Mouse (Mus musculus) spleen, adult 2 months (tissue): ENCODE results near the gene Disp3.

Source experiments
- CTCF ChIP-seq: fragments of 200-500 bp; IDR thresholded peaks from 2 replicates; pipeline ENCODE4 v1.5.1; 2011; ENCODE audit warnings: mild to moderate bottlenecking, inconsistent platforms; ENCODE audit not compliant: insufficient read depth, insufficient read length, insufficient replicate concordance; ENCODE audit errors: extremely low read depth
- POLR2A ChIP-seq: fragments of 200-500 bp; IDR thresholded peaks from 2 replicates; pipeline ENCODE4 v1.6.1; 2011; ENCODE audit warnings: low read depth, low read length, inconsistent platforms

DNA sequence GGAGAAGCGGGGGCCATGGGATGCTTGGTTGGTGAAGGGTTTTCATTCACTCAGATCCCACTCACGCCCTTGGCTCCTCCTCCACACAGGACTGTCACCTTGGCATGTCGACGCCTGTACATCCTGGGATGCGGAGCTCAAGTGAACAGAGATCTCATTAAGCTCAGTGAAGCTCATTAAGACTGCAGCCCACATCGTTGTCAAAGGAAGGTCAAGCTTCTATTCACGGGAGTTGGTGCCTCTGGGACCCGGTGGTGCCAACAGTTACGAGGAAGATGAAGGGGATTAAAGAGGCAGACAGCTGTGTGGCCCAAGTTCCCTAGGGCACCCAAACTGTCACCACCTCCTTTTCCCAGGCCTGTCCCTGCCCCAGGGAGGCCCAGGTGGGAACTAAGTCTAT is 49.5 kb downstream of the Disp3 start:
- TF ChIP-seq CTCF = no peak
- TF ChIP-seq POLR2A = no peak
